Mouse (Mus musculus): ENCODE measurements around the gene Camk2g. TPM values are rescaled to one million over a fixed set of nuclear protein-coding genes. Genes with fewer than 3 reads are reported as not detected.
A peak's percentile ranks its signal among the peaks of the same experiment; 100 is the strongest.

The Camk2g gene
- polyA plus RNA-seq, 1 experiment, result 12.8 TPM

DNA sequence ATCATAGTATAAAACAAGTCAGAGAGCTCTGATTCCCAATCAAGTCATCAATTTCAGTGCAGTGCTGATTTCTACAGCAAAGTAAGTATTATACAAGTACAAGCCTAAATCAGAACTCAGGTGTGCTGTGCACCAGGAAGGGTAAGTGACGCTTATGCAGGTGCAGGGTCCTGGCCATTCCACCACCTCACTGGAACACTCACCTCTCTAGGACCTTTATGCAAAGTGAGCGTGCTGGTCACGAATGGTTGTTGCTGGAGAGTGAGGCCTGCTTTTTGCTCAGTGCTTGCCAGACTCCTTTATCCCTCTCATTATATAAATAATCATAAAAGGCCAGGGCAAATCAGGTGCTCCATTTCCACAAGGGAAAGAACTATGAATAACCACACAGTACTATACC, 93.5 kb downstream of the Camk2g start:
- H3K4me3 ChIP-seq (ENCODE audit: insufficient read depth, low read depth, low read length), result no peak overlapping the region
- H3K27ac ChIP-seq (replicated peaks; ENCODE audit: low read depth, low read length), result no peak overlapping the region
- peaks cover 6% of the 10 kb centered on the region; the same call in 1 of the 2 replicates for H3K4me1 ChIP-seq (ENCODE audit: control insufficient read depth, insufficient read depth, insufficient read length, low read length)

GRCm38 (mm10) chr14:20698515-20698914, 95.4 kb downstream of the Camk2g start:
- H3K4me1 ChIP-seq (ENCODE audit: control insufficient read depth, insufficient read depth, insufficient read length, low read length), result peaks cover 6% of the 10 kb centered on the region; the same call in 1 of the 2 replicates
- H3K27ac ChIP-seq (replicated peaks; ENCODE audit: low read depth, low read length), result no peak overlapping the region
- no peak overlapping the region for H3K4me3 ChIP-seq (ENCODE audit: insufficient read depth, low read depth, low read length)

DNA sequence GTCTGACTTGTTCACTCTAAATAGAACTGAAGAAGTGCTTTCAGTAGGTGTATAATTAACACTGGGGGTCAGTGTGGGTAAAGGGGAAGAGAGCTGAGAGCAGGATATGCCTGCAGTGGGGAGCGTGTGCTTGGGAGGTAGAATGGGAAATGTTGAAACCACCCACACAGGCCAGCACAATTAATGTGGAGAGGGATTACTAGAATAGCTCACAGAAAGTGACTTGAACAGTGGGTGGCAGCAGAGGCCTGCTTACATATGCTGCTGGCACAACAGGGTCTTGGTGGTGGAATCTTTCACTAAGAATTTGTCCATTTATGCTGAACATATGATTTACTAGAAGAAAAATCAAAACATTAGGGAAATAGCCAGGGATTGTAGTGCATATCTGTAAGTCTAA, 96.9 kb downstream of the Camk2g start:
- Histone ChIP-seq H3K27ac (replicated peaks; ENCODE audit: low read depth, low read length) (no peak overlapping the region), H3K4me1 (ENCODE audit: control insufficient read depth, insufficient read depth, insufficient read length, low read length) (peaks cover 6% of the 10 kb centered on the region; the same call in 1 of the 2 replicates), H3K4me3 (ENCODE audit: insufficient read depth, low read depth, low read length) (peak overlapping the region; percentile 98)

GRCm38 (mm10) chr14:20695761-20696520, 97.9 kb downstream of the Camk2g start:
- H3K4me1 ChIP-seq (ENCODE audit: control insufficient read depth, insufficient read depth, insufficient read length, low read length), result peaks cover 3% of the 10 kb centered on the region; the same call in 1 of the 2 replicates
- 0 out of 2 replicates have a peak overlapping the region, but pooled peaks have one; percentile 13 for H3K27ac ChIP-seq (replicated peaks; ENCODE audit: low read depth, low read length)
- peak overlapping the region; percentile 98 for H3K4me3 ChIP-seq (ENCODE audit: insufficient read depth, low read depth, low read length)

DNA sequence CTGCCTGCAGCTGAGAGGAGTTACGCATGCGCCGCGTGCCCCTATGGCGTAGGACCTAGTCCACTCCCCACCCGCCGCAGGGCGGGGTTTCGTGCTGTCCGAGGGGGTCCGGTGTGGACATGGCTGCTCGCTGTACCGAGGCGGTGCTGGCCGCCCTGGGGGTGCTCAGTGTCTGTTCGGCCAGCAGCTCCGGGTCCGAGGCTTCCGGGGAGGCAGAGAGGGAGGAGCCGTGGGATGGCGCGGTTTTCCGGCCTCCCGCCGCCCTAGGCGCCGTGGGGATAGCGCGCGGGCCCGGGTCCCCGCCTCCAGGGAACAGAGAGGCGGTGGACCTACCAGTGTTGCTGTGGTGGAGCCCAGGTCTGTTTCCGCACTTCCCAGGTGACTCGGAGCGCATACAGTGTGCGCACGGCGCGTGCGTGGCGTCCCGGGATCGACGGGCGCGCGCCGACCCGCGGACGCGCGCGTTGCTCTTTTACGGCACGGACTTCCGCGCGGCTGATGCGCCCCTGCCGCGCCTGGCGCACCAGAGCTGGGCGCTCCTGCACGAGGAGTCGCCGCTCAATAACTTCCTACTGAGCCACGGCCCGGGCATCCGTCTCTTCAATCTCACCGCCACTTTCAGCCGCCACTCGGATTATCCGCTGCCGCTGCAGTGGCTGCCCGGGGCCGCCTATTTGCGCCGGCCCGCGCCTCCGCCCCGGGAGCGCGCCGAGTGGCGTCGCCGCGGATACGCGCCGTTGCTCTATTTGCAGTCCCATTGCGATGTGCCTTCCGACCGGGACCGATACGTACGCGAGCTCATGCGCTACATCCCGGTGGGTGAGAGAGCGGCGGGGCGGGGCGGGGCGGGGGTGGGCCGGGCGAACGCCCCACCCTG, 98.8 kb downstream of the Camk2g start, which contains the start of gene Fut11:
TSS of gene Fut11 (plus strand) at position 85 of the 877 bp plus-strand sequence.
- peaks cover 3% of the 10 kb centered on the region; the same call in 1 of the 2 replicates for H3K4me1 ChIP-seq (ENCODE audit: control insufficient read depth, insufficient read depth, insufficient read length, low read length)
- peak within 1 kb of the TSS; percentile 98 for H3K4me3 ChIP-seq (ENCODE audit: insufficient read depth, low read depth, low read length)
- peak within 1 kb of the TSS; percentile 87 for H3K27ac ChIP-seq (replicated peaks; ENCODE audit: low read depth, low read length)

GRCm38 (mm10) chr14:20694185-20694883, 99.6 kb downstream of the Camk2g start:
- Histone ChIP-seq H3K4me3 (ENCODE audit: insufficient read depth, low read depth, low read length) (peak overlapping the region; percentile 98), H3K27ac (replicated peaks; ENCODE audit: low read depth, low read length) (no peak overlapping the region), H3K4me1 (ENCODE audit: control insufficient read depth, insufficient read depth, insufficient read length, low read length) (peaks cover 3% of the 10 kb centered on the region; the same call in 1 of the 2 replicates)

- Histone ChIP-seq H3K4me1 (ENCODE audit: control insufficient read depth, insufficient read depth, insufficient read length, low read length) (peaks cover 3% of the 10 kb centered on the region; the same call in 1 of the 2 replicates), H3K4me3 (ENCODE audit: insufficient read depth, low read depth, low read length) (no peak overlapping the region)
Observed at GRCm38 (mm10) chr14:20693589-20694101, 100.2 kb downstream of the Camk2g start.

DNA sequence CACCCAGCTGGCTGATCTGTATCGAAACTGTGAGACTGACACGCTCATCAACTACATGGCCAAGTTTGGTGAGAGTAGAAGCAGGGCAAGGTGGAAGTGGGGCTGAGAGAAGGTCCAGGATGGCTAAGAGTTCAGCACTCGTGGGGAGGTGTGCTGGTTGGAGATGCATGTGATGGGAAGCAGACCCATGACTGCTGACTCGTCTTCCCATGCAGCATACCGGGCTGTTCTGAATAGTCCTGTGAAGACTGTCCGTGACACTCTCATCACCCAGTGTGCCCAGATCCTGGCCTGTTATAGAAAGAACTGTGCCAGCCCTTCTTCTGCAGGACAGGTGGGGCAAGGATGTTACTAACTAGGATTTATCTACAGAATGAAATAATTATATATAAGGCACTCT, 102.1 kb downstream of the Camk2g start:
- H3K4me3 ChIP-seq (ENCODE audit: insufficient read depth, low read depth, low read length), result no peak overlapping the region
- H3K27ac ChIP-seq (replicated peaks; ENCODE audit: low read depth, low read length), result no peak overlapping the region
- peaks cover 3% of the 10 kb centered on the region; the same call in 1 of the 2 replicates for H3K4me1 ChIP-seq (ENCODE audit: control insufficient read depth, insufficient read depth, insufficient read length, low read length)

More at GRCm38 (mm10) chr14:20693589-20694101, 100.2 kb downstream of the Camk2g start:
- no peak overlapping the region for H3K27ac ChIP-seq (replicated peaks; ENCODE audit: low read depth, low read length)

DNA sequence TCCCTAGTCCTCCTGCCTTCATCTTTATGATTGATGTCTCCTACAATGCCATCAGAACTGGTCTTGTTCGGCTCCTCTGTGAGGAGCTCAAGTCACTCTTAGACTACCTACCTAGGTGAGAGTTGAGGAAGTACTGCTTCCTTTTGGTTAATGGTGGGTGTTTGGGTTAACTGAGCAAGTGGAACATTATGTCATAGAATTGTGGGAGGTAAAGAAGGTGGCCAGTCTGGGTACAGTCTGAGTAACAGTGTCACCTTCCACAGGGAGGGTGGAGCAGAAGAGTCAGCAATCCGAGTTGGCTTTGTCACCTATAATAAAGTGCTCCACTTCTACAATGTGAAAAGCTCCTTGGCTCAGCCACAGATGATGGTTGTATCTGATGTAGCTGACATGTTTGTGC, 104.9 kb downstream of the Camk2g start:
- Histone ChIP-seq H3K4me1 (ENCODE audit: control insufficient read depth, insufficient read depth, insufficient read length, low read length) (no peaks in the 10 kb centered on the region), H3K27ac (replicated peaks; ENCODE audit: low read depth, low read length) (no peak overlapping the region), H3K4me3 (ENCODE audit: insufficient read depth, low read depth, low read length) (no peak overlapping the region)

DNA sequence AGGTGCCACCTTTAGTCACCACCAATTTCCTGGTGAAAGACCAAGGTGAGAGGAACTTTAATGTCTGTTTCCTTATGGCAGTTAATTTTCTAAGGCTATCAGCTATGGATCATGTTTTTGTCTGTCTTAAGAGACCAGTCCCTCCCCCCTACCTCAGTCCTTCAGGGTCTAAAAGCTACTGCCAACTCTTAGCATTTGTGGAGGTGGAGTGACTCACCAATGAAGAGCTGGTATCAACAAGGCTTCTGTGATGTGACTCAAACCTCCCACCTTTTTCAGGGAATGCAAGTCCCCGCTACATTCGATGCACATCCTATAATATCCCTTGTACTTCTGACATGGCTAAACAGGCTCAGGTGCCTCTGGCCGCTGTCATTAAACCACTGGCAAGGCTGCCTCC, 107.3 kb downstream of the Camk2g start:
- Histone ChIP-seq H3K27ac (replicated peaks; ENCODE audit: low read depth, low read length) (no peak overlapping the region), H3K4me3 (ENCODE audit: insufficient read depth, low read depth, low read length) (no peak overlapping the region), H3K4me1 (ENCODE audit: control insufficient read depth, insufficient read depth, insufficient read length, low read length) (peaks cover 3% of the 10 kb centered on the region)

Other genes with a start within 250 kb of the Camk2g start
- 53.9 and 58.3 TPM in 2 replicates for gene Ppp3cb, start 247.5 kb downstream of the Camk2g start, polyA plus RNA-seq (2012; ENCODE audit: insufficient read depth, insufficient read length, missing spikeins)
- gene Usp54, start 153.0 kb downstream of the Camk2g start, polyA plus RNA-seq (2012; ENCODE audit: insufficient read depth, insufficient read length, missing spikeins), result 1.5 and 2.0 TPM in 2 replicates
- 27.3 and 47.5 TPM in 2 replicates for gene Myoz1, start 137.5 kb downstream of the Camk2g start, polyA plus RNA-seq (2012; ENCODE audit: insufficient read depth, insufficient read length, missing spikeins)
- 0.63 and 1.8 TPM in 2 replicates for gene Synpo2l, start 125.7 kb downstream of the Camk2g start, polyA plus RNA-seq (2012; ENCODE audit: insufficient read depth, insufficient read length, missing spikeins)
- gene Sec24c, start 119.8 kb downstream of the Camk2g start, polyA plus RNA-seq (2012; ENCODE audit: insufficient read depth, insufficient read length, missing spikeins), result 27.2 and 38.4 TPM in 2 replicates
- gene Fut11, start 99.1 kb downstream of the Camk2g start, polyA plus RNA-seq (2012; ENCODE audit: insufficient read depth, insufficient read length, missing spikeins), result 1.6 and 3.3 TPM in 2 replicates
- gene Chchd1, start 91.1 kb downstream of the Camk2g start, polyA plus RNA-seq (2012; ENCODE audit: insufficient read depth, insufficient read length, missing spikeins), result 233 and 294 TPM in 2 replicates
- gene Zswim8, start 86.5 kb downstream of the Camk2g start, polyA plus RNA-seq (2012; ENCODE audit: insufficient read depth, insufficient read length, missing spikeins), result 22.1 and 28.2 TPM in 2 replicates
- 3.9 and 4.8 TPM in 2 replicates for gene Ndst2, start 59.5 kb downstream of the Camk2g start, polyA plus RNA-seq (2012; ENCODE audit: insufficient read depth, insufficient read length, missing spikeins)
- gene Plau, start 42.6 kb upstream of the Camk2g start, polyA plus RNA-seq (2012; ENCODE audit: insufficient read depth, insufficient read length, missing spikeins), result 9.6 and 11.6 TPM in 2 replicates
- gene Vcl, start 135.3 kb upstream of the Camk2g start, polyA plus RNA-seq (2012; ENCODE audit: insufficient read depth, insufficient read length, missing spikeins), result 28.5 and 34.3 TPM in 2 replicates